Mouse (Mus musculus) C2C12 (cell line): ENCODE results near the gene Abhd14b. TPM values are rescaled to one million over a fixed set of nuclear protein-coding genes. Genes with fewer than 3 reads are reported as not detected.

Source experiments
- H3K27me3 ChIP-seq: one replicate; pipeline ENCODE4 v1.6.1; 2011; ENCODE audit not compliant: control insufficient read depth, insufficient read depth, insufficient read length
- H3K36me3 ChIP-seq: one replicate; pipeline ENCODE4 v1.6.1; 2011; ENCODE audit not compliant: control insufficient read depth, insufficient read depth
- H3K4me3 ChIP-seq: one replicate; pipeline ENCODE4 v1.5.1; 2011; ENCODE audit warnings: mild to moderate bottlenecking, control low read depth; ENCODE audit not compliant: poor library complexity, insufficient read depth, severe bottlenecking
- H3K79me2 ChIP-seq: one replicate; pipeline ENCODE4 v1.6.1; 2011; ENCODE audit not compliant: control insufficient read depth, insufficient read depth
- H3K79me3 ChIP-seq: one replicate; pipeline ENCODE4 v1.6.1; 2011; ENCODE audit warnings: low read depth, control low read depth
- H3ac ChIP-seq: one replicate; pipeline ENCODE3; 2011; ENCODE audit warnings: low read depth; ENCODE audit not compliant: control insufficient read depth, insufficient read length
- CEBPB ChIP-seq: IDR thresholded peaks from one replicate; pipeline ENCODE4 v1.6.1; 2011; ENCODE audit warnings: low read depth, mild to moderate bottlenecking, control low read depth, moderate library complexity
- CTCF ChIP-seq: IDR thresholded peaks from one replicate; pipeline ENCODE4 v1.5.1; 2011; ENCODE audit not compliant: control insufficient read depth, insufficient read depth, insufficient read length
- FOSL1 ChIP-seq: IDR thresholded peaks from one replicate; pipeline ENCODE4 v1.8.0; 2011; ENCODE audit warnings: mild to moderate bottlenecking, low read length; ENCODE audit not compliant: poor library complexity, insufficient read depth, severe bottlenecking
- MAX ChIP-seq: IDR thresholded peaks from one replicate; pipeline ENCODE4 v1.6.1; 2011; ENCODE audit warnings: mild to moderate bottlenecking, control low read depth
- MYOD1 ChIP-seq: IDR thresholded peaks from one replicate; pipeline ENCODE4 v1.6.1; 2011; ENCODE audit warnings: low read depth; ENCODE audit not compliant: control insufficient read depth, insufficient read length
- MYOG ChIP-seq: IDR thresholded peaks from one replicate; pipeline ENCODE4 v1.6.1; 2011; ENCODE audit not compliant: control insufficient read depth, insufficient read length; ENCODE audit errors: extremely low read depth
- USF1 ChIP-seq: IDR thresholded peaks from one replicate; pipeline ENCODE4 v1.6.1; 2011; ENCODE audit warnings: low read depth, mild to moderate bottlenecking, control low read depth, moderate library complexity
- polyA plus RNA-seq: library from polyadenylated mRNA; unstranded; fragments of >200 nt; fragmentation: generic; extraction: Trizol; gene quantifications from one replicate; pipeline ENCODE4 v1.2.1, GENCODE M21; 2012; ENCODE audit warnings: missing spikeins

Gene Abhd14b
- polyA plus RNA-seq, 1 experiment, result 6.1 TPM

GRCm38 (mm10) chr9:106469776-106470175, 22.5 kb downstream of the Abhd14b start:
- peaks cover 13% of the 10 kb centered on the region for H3K79me2 ChIP-seq
- no peak for TF ChIP-seq MAX
- TF ChIP-seq USF1, result no peak
- TF ChIP-seq MYOD1, result no peak
- H3ac ChIP-seq, result no peak overlapping the region
- H3K36me3 ChIP-seq, result peaks cover 14% of the 10 kb centered on the region
- H3K4me3 ChIP-seq, result no peak overlapping the region
- no peaks in the 10 kb centered on the region for H3K27me3 ChIP-seq
- peaks cover 2% of the 10 kb centered on the region for H3K79me3 ChIP-seq

DNA sequence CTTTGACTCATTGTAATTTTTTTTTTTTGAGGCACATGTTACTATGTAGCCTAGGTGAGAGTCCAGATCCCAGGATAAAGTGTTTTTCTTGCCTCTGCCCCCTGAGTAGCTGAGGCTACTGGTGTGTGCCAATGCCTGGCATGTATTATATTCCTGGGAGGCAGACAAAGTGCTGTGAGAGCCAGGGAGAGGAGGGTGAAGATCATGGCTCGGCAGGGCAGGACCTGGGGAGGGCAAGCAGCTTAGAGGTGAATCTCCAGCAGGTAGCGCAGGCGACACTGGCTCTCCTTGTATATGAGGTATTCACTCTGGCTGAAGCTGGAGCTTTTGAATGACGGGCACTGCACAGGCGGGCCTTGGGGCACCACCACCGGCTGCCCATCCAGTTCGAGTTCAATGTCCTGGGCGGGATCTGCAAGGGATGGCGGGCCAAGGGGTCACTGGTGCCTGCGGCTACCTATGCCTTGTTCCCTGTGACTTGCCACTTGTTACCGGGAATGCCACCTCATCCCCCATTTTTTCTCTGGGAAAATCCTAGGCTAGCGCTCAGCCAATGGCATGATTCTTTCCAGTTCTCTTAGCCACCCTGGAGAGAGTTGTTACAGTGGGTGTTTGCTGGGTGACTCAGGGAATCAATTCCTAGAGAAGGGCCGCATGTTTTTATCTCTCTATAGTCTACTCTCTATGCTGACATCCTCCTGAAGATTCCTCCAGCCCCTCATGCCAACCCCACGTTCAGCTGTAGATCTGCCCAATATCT, 23.9 kb downstream of the Abhd14b start:
- Histone ChIP-seq H3K4me3 (no peak overlapping the region), H3ac (no peak overlapping the region), H3K36me3 (peaks cover 5% of the 10 kb centered on the region), H3K79me2 (peaks cover 22% of the 10 kb centered on the region), H3K79me3 (peaks cover 7% of the 10 kb centered on the region), H3K27me3 (no peaks in the 10 kb centered on the region)
- TF ChIP-seq FOSL1, result no peak
- TF ChIP-seq MYOG, result no peak
- no peak for TF ChIP-seq USF1
- no peak for TF ChIP-seq CEBPB
- no peak for TF ChIP-seq CTCF
- TF ChIP-seq MYOD1, result no peak
- TF ChIP-seq MAX, result no peak

- H3K4me3 ChIP-seq, result no peak overlapping the region
Measured at GRCm38 (mm10) chr9:106471892-106472291, 24.6 kb downstream of the Abhd14b start.

GRCm38 (mm10) chr9:106472321-106472720, 25.1 kb downstream of the Abhd14b start:
- Histone ChIP-seq H3K79me3 (peaks cover 7% of the 10 kb centered on the region), H3K4me3 (no peak overlapping the region), H3K27me3 (no peaks in the 10 kb centered on the region), H3K36me3 (peaks cover 5% of the 10 kb centered on the region), H3K79me2 (peaks cover 22% of the 10 kb centered on the region), H3ac (no peak overlapping the region)
- TF ChIP-seq CEBPB (no peak), MYOG (no peak), FOSL1 (no peak), CTCF (no peak), MYOD1 (no peak), USF1 (no peak), MAX (no peak)

More at GRCm38 (mm10) chr9:106471892-106472291, 24.6 kb downstream of the Abhd14b start:
- TF ChIP-seq USF1, result no peak
- no peak for TF ChIP-seq FOSL1
- Histone ChIP-seq H3K79me3 (peaks cover 7% of the 10 kb centered on the region), H3K79me2 (peaks cover 22% of the 10 kb centered on the region), H3ac (no peak overlapping the region), H3K36me3 (peaks cover 5% of the 10 kb centered on the region), H3K27me3 (no peaks in the 10 kb centered on the region)

DNA sequence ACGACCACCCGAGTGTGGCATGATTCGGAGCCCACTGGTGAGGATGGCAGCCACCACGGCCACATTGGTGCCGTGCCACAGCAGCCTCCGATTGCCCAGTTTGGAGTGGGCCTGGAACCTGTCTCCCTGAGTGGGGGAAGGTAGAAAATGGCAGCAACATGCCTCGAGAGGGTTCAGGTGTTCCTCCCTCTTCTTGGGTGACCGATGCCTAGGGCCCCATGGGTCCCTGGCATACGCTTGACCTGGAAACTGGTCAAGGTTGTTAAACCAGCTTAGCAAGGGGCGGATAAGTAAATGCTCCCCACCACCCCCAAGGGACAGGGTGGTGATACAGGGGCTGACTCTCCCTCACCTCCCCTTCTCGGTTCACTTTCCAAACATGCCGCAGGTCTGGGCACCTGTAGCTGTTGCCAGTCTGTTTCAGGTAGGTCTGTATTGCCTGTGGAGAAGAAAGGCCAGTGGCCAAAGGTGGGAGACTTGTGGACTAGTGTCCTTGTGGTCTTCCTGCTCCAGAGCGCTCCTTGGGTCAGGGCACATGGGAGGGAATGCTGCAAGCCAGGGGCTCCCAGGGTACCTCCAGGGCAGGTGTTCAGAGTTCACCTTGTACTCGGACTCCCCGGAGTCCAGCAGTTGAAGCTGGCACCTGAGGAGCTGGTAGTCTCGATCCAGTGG, 26.0 kb downstream of the Abhd14b start:
- Histone ChIP-seq H3K79me2 (peaks cover 31% of the 10 kb centered on the region), H3K27me3 (no peaks in the 10 kb centered on the region), H3K79me3 (peaks cover 9% of the 10 kb centered on the region), H3ac (no peak overlapping the region), H3K4me3 (no peak overlapping the region), H3K36me3 (peaks cover 5% of the 10 kb centered on the region)
- TF ChIP-seq MYOD1 (no peak), MYOG (no peak), FOSL1 (no peak), MAX (no peak), CEBPB (no peak), CTCF (no peak), USF1 (no peak)

GRCm38 (mm10) chr9:106473753-106474105, 26.5 kb downstream of the Abhd14b start:
- Histone ChIP-seq H3ac (no peak overlapping the region), H3K36me3 (peaks cover 5% of the 10 kb centered on the region), H3K4me3 (no peak overlapping the region), H3K27me3 (no peaks in the 10 kb centered on the region), H3K79me2 (peaks cover 36% of the 10 kb centered on the region), H3K79me3 (peaks cover 12% of the 10 kb centered on the region)
- TF ChIP-seq CTCF (no peak), MYOD1 (no peak)
